Mouse (Mus musculus) embryonic stem cell, embryonic (primary cell): ENCODE results near the gene Ap1m1.

Experiments used
- CTCF ChIA-PET, 4 experiments: fragments of 300-600 bp in 2 of 4; fragments of 350-600 bp in 2 of 4; sonication (Branson Sonifier 250); formaldehyde crosslinking; loops; one replicate each; lab custom pipeline; 2022; ENCODE audit warnings: inconsistent platforms in 2 of 4; lab: Charles Lee
- POLR2A ChIA-PET, 4 experiments: fragments of 300-600 bp in 2 of 4; fragments of 350-600 bp in 2 of 4; sonication (Branson Sonifier 250); formaldehyde crosslinking; loops; one replicate each; lab custom pipeline; 2022; ENCODE audit warnings: antibody characterized with exemption in 4 of 4, inconsistent platforms in 1 of 4; lab: Charles Lee

Gene Ap1m1

GRCm38 (mm10) chr8:72267106-72267505 is 27.3 kb downstream of the Ap1m1 start:
- POLR2A ChIA-PET = interaction anchor here in 3 of 4 experiments (0.5 to 11.4 kb wide), 19 partner anchors 10 to 96 kb away, joined by 3 to 555 read pairs (median 4); partner anchors contain the start of gene Klf2 (in 2 of the 3)

DNA sequence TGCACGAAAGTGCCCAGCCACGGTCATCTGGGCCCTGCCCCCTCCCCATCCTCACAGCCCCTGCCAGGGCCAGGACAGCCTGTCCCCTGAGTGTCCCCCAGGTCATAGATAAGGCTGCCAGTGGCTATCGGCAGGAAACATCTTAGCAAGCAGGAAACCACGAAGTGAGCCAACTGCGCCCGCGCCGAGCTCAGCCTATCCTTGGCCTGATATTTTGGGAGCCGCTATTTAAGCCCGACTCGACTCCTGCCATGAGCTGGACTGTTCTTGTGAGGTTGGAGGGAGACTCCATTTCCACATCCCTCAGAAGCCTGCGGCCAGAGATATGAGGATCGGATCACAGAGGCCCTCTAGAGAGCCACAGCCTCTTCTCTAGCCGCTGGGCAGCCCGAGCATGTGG is 28.5 kb downstream of the Ap1m1 start:
- ChIA-PET POLR2A (interaction anchor here in 3 of 4 experiments (0.6 to 11.4 kb wide), 51 partner anchors 10 to 316 kb away, joined by 3 to 555 read pairs (median 5); partner anchors contain the start of genes Klf2 (in 3 of the 3), 1700030K09Rik (in 1 of the 3), Ap1m1 (in 1 of the 3) and Calr3 (in 1 of the 3)), CTCF (interaction anchor here in 3 of 4 experiments (0.6 to 1.6 kb wide), 9 partner anchors 11 to 272 kb away, joined by 3 to 5 read pairs (median 3); partner anchors contain the start of genes Ap1m1 (in 1 of the 3), Fam32a (in 1 of the 3) and Klf2 (in 1 of the 3))

More at GRCm38 (mm10) chr8:72267106-72267505, 27.3 kb downstream of the Ap1m1 start:
- CTCF ChIA-PET = interaction anchor here in 1 of 4 experiments (1.6 kb wide), 1 partner anchor 99 kb away, joined by 3 read pairs; no protein-coding TSS in a partner anchor

DNA sequence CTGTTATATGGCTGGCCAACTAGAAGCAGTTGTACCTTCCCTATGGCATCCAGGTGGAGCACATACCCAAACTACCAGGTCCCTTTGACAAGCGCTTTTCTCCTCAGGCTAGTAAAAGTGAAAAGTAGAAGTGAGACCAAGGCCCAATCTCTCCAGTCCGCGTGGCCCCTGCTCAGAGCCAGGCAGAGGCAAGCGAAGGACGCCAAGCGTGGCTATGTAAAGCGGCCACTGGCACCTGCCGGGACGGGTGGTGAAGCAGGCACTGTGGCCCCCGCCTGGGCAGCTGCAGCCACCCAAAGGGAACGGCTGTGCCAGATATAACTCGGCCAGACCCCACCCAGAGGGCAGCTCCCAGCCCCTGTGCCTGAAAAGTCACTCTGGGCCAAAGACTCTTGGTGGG is 30.8 kb downstream of the Ap1m1 start:
- CTCF ChIA-PET = interaction anchor here (0.6 to 4.6 kb wide), 14 partner anchors 9 to 95 kb away, joined by 3 to 25 read pairs (median 4); partner anchors contain the start of genes Ap1m1 (in 1 of the 4) and Hsh2d (in 1 of the 4)
- POLR2A ChIA-PET = interaction anchor here (0.6 to 11.4 kb wide), 55 partner anchors 9 to 394 kb away, joined by 3 to 555 read pairs (median 6); partner anchors contain the start of genes Ap1m1 (in 3 of the 4) and Klf2 (in 3 of the 4)

DNA sequence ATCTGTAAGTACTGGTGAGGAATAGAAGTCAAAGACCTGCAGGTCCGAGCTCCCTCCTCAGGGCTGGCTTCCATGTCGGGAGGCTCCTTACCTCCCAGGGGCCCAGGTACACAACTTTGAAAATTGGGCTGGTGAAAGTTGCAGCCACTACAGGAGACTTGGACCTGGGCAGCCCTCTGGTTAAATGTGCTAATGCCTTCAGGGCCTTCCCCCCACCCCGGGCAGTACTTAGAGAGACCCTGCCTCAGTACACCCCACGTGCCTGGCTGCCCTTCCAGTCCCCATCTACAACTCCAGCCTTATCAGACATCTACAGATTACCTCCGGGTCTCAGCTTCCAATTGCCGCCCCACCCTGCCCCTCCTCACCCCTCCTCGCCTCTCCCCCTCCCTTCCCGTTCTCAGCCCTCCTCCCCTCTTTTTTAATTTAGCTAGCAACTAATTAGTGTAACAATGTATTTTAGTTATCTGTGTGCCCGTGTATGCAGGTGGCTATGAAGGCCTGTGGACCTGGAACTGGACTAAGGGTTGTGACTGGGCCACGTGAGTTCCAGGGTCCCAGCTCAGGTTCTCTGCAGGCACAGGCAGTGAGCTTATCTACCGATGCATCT is 31.3 kb downstream of the Ap1m1 start:
- CTCF ChIA-PET = interaction anchor here (0.5 to 4.6 kb wide), 35 partner anchors 10 to 194 kb away, joined by 3 to 25 read pairs (median 4); partner anchors contain the start of genes Ap1m1 (in 1 of the 4), Hsh2d (in 1 of the 4) and Klf2 (in 1 of the 4)
- POLR2A ChIA-PET = interaction anchor here (0.5 to 11.4 kb wide), 90 partner anchors 7 to 1061 kb away, joined by 3 to 555 read pairs (median 5); partner anchors contain the start of genes Klf2 (in 4 of the 4), Ap1m1 (in 3 of the 4), Smim7 (in 1 of the 4) and Tpm4 (in 1 of the 4)

GRCm38 (mm10) chr8:72271691-72272090 is 31.9 kb downstream of the Ap1m1 start:
- POLR2A ChIA-PET = interaction anchor here (0.5 to 11.4 kb wide), 87 partner anchors 8 to 1061 kb away, joined by 3 to 555 read pairs (median 5); partner anchors contain the start of genes Klf2 (in 4 of the 4), Ap1m1 (in 3 of the 4), Smim7 (in 1 of the 4) and Tpm4 (in 1 of the 4)
- CTCF ChIA-PET = interaction anchor here (0.6 to 4.6 kb wide), 38 partner anchors 10 to 117 kb away, joined by 3 to 25 read pairs (median 4); partner anchors contain the start of genes Ap1m1 (in 1 of the 4), Fam32a (in 1 of the 4), Hsh2d (in 1 of the 4) and Klf2 (in 1 of the 4)

DNA sequence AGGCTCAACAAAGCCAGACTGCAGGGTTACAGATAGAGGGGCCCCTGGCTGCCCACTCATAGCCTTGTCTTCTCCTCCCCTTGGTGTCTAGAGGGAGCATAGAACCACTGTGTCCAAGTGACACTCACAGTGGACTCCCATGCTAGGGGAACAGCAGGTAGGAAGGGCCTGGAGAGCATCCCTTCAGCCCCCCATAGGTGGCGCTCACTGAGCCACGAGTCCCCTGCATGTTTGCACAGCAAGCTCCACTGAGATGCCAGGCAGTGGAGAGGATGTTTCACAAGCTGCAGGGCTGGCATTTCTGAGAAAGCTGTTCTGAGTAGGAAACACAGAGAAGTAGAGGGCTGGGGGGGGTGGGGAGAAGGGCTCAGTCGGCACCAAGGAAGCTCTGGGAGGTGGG is 32.5 kb downstream of the Ap1m1 start:
- ChIA-PET CTCF (interaction anchor here (0.5 to 4.6 kb wide), 67 partner anchors 9 to 277 kb away, joined by 3 to 25 read pairs (median 4); partner anchors contain the start of genes Ap1m1 (in 2 of the 4), Klf2 (in 2 of the 4), Fam32a (in 1 of the 4) and Gm10282 (in 1 of the 4)), POLR2A (interaction anchor here (0.6 to 11.4 kb wide), 74 partner anchors 7 to 602 kb away, joined by 3 to 555 read pairs (median 6); partner anchors contain the start of genes Klf2 (in 3 of the 4) and Ap1m1 (in 1 of the 4))

DNA sequence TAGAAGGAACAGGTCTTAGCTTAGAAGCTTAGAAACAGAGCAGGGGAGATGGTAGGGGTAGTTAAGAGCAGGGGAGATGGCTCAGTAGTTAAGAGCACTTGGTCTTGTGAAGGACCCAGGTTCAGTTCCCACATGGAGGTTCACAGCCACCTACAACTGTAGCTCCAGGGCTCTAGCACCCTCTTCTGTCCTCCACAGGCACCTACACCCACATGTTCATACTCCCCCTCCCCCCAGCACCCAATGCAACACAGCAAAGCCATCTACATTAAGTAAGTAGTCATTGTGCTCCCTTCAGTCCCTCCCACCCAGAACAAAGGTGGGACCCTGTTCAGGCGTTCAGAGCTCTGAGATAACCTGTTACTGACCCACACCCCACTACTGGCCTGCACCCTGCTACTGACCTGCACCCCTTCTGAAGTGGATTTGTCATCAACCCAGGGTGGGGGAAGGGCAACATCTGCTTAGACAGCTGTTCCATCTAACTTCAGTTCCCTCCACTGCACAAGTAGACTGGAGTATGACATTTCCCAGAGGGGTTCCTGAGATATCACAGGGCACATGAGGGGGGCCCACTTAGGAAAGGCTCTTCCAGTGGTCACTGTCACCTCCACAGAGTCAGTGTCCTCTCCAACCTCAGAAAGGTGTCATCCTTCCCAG is 33.4 kb downstream of the Ap1m1 start:
- ChIA-PET POLR2A (interaction anchor here (0.5 to 11.4 kb wide), 54 partner anchors 7 to 638 kb away, joined by 3 to 555 read pairs (median 7); partner anchors contain the start of genes Klf2 (in 3 of the 4) and Ap1m1 (in 2 of the 4)), CTCF (interaction anchor here (0.6 to 4.6 kb wide), 46 partner anchors 10 to 116 kb away, joined by 3 to 25 read pairs (median 4); partner anchors contain the start of genes Ap1m1 (in 2 of the 4), Klf2 (in 2 of the 4) and Fam32a (in 1 of the 4))

- ChIA-PET POLR2A (interaction anchor here (0.7 to 11.4 kb wide), 21 partner anchors 11 to 305 kb away, joined by 3 to 555 read pairs (median 31); partner anchors contain the start of genes Klf2 (in 3 of the 4) and Ap1m1 (in 1 of the 4)), CTCF (interaction anchor here in 2 of 4 experiments (0.9 to 4.6 kb wide), 7 partner anchors 12 to 93 kb away, joined by 3 to 25 read pairs (median 7); no protein-coding TSS in a partner anchor)
These were observed 34.0 kb downstream of the Ap1m1 start for GRCm38 (mm10) chr8:72273807-72274206.

GRCm38 (mm10) chr8:72277244-72277643 is 37.4 kb downstream of the Ap1m1 start:
- ChIA-PET CTCF (interaction anchor here in 1 of 4 experiments (0.6 kb wide), 1 partner anchor 622 kb away, joined by 6 read pairs; no protein-coding TSS in a partner anchor), POLR2A (interaction anchor here (0.6 to 4.5 kb wide), 26 partner anchors 7 to 403 kb away, joined by 3 to 28 read pairs (median 4); partner anchors contain the start of gene Klf2 (in 3 of the 4))

- CTCF ChIA-PET = interaction anchor here in 2 of 4 experiments (0.6 to 1.9 kb wide), 4 partner anchors 16 to 428 kb away, joined by 3 to 10 read pairs (median 4); no protein-coding TSS in a partner anchor
- POLR2A ChIA-PET = interaction anchor here in 3 of 4 experiments (0.6 to 4.5 kb wide), 21 partner anchors 8 to 178 kb away, joined by 3 to 28 read pairs (median 8); partner anchors contain the start of gene Klf2 (in 2 of the 3)
These were observed 39.3 kb downstream of the Ap1m1 start for GRCm38 (mm10) chr8:72279151-72279550.

GRCm38 (mm10) chr8:72281634-72282033 is 41.8 kb downstream of the Ap1m1 start:
- ChIA-PET CTCF (interaction anchor here in 1 of 4 experiments (0.9 kb wide), 1 partner anchor 9 kb away, joined by 5 read pairs; no protein-coding TSS in a partner anchor), POLR2A (interaction anchor here in 2 of 4 experiments (0.6 to 4.3 kb wide), 5 partner anchors 9 to 268 kb away, joined by 3 to 23 read pairs (median 6); no protein-coding TSS in a partner anchor)

GRCm38 (mm10) chr8:72285285-72285684 is 45.5 kb downstream of the Ap1m1 start:
- POLR2A ChIA-PET = interaction anchor here in 2 of 4 experiments (0.5 to 14.3 kb wide), 7 partner anchors 13 to 536 kb away, joined by 3 to 277 read pairs (median 5); partner anchors contain the start of gene Klf2 (in 2 of the 2)

DNA sequence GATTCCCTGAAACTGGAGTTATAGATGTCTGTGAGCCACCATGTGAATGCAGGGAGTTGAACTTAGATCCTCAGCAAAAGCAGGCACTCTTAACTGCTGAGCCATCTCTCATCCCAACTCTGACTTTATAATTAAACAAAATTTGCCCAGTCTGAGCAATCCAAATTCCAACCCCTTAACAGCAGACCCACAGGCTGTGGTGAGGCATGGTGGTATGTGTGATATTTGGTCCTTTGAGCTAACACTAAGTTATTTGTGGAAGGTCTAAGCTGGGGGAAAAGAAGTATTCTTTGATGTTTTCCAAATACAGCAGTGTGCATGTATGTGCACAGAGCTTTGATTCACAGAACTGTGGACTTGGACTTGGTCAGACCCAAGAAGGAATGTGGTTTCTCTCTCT is 49.2 kb downstream of the Ap1m1 start:
- CTCF ChIA-PET = interaction anchor here (0.7 to 4.4 kb wide), 7 partner anchors 11 to 713 kb away, joined by 3 to 25 read pairs (median 5); no protein-coding TSS in a partner anchor
- POLR2A ChIA-PET = interaction anchor here (0.6 to 14.3 kb wide), 14 partner anchors 11 to 400 kb away, joined by 3 to 277 read pairs (median 5); partner anchors contain the start of gene Klf2 (in 1 of the 4)

More at GRCm38 (mm10) chr8:72285285-72285684, 45.5 kb downstream of the Ap1m1 start:
- CTCF ChIA-PET = interaction anchor here in 2 of 4 experiments (1.0 to 2.4 kb wide), 2 partner anchors 12 to 13 kb away, joined by 4 to 6 read pairs; no protein-coding TSS in a partner anchor

GRCm38 (mm10) chr8:72291104-72291503 is 51.3 kb downstream of the Ap1m1 start:
- CTCF ChIA-PET = interaction anchor here (0.5 to 4.4 kb wide), 4 partner anchors 18 to 91 kb away, joined by 3 to 25 read pairs (median 11); no protein-coding TSS in a partner anchor

DNA sequence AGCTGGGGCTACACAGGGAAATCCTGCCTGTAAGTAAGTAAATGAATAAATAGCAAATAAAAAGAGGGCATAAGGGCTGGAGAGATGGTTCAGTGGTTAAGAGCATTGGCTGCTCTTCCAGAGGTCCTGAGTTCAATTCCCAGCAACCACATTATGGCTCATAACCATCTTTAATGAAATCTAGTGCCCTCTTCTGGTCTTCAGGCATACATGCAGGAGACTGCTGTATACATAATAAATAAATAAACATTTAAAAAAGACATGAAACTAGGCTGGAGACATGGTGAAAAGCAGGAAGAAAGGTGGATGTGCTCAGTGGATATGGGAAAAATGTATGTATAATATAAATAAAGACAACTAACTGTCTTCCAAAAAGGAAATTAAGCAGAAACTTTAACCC is 53.5 kb downstream of the Ap1m1 start:
- CTCF ChIA-PET = interaction anchor here in 3 of 4 experiments (1.1 to 2.0 kb wide), 3 partner anchors 21 to 72 kb away, joined by 4 to 6 read pairs (median 4); no protein-coding TSS in a partner anchor
- POLR2A ChIA-PET = interaction anchor here in 3 of 4 experiments (0.6 to 14.3 kb wide), 20 partner anchors 10 to 327 kb away, joined by 3 to 277 read pairs (median 6); partner anchors contain the start of genes Klf2 (in 2 of the 3) and Gm10282 (in 1 of the 3)

More at GRCm38 (mm10) chr8:72291104-72291503, 51.3 kb downstream of the Ap1m1 start:
- POLR2A ChIA-PET = interaction anchor here in 3 of 4 experiments (0.6 to 14.3 kb wide), 28 partner anchors 10 to 75 kb away, joined by 3 to 277 read pairs (median 6); partner anchors contain the start of genes Klf2 (in 3 of the 3) and Gm10282 (in 1 of the 3)
